Mouse (Mus musculus) heart, embryonic 16.5 days (tissue): ENCODE measurements around the gene Olfr1148. TPM values are rescaled to one million over a fixed set of nuclear protein-coding genes. Genes with fewer than 3 reads are reported as not detected.

Experiments used
- ATAC-seq: fragments of 200-750 bp; cut with Nextera tagmentation; replicated peaks from 2 replicates; pipeline ENCODE4 v1.8.0; 2017; ENCODE audit warnings: moderate number of reproducible peaks; ENCODE audit not compliant: insufficient read depth, low FRiP score; ENCODE audit errors: extremely low read depth
- H3K27ac ChIP-seq: fragments of 300-500 bp; sonication (generic); 2 replicates; pipeline ENCODE4 v1.5.1; 2014; ENCODE audit warnings: mild to moderate bottlenecking, low read length, control low read depth, moderate library complexity
- H3K27me3 ChIP-seq: fragments of 300-500 bp; sonication (generic); 2 replicates; pipeline ENCODE4 v1.6.1; 2014; ENCODE audit warnings: low read length, mixed read lengths; ENCODE audit not compliant: control insufficient read depth, insufficient read depth
- H3K36me3 ChIP-seq: fragments of 300-500 bp; sonication (generic); 2 replicates; pipeline ENCODE4 v1.6.1; 2014; ENCODE audit not compliant: control insufficient read depth, insufficient read depth
- H3K4me1 ChIP-seq: fragments of 300-500 bp; sonication (generic); 2 replicates; pipeline ENCODE4 v1.6.1; 2014; ENCODE audit warnings: low read length, mixed read lengths; ENCODE audit not compliant: control insufficient read depth, insufficient read depth
- H3K4me2 ChIP-seq: fragments of 300-500 bp; sonication (generic); 2 replicates; pipeline ENCODE4 v1.6.1; 2014; ENCODE audit warnings: low read depth, mild to moderate bottlenecking, control low read depth, low read length
- H3K4me3 ChIP-seq: fragments of 300-500 bp; sonication (generic); 2 replicates; pipeline ENCODE4 v1.5.1; 2014; ENCODE audit warnings: mild to moderate bottlenecking, control low read depth, low read length
- H3K9ac ChIP-seq: fragments of 300-500 bp; sonication (generic); 2 replicates; pipeline ENCODE4 v1.6.1; 2014; ENCODE audit warnings: low read length, control low read depth
- H3K9me3 ChIP-seq: fragments of 300-500 bp; sonication (generic); replicated peaks from 2 replicates; pipeline ENCODE4 v1.6.1; 2016; ENCODE audit warnings: low read length; ENCODE audit not compliant: control insufficient read depth
- WGBS: fragments of 180-500 bp; shearing (Covaris S2); extraction: QIAGEN DNeasy Blood & Tissue Kit; methylation state at CpG from one replicate; pipeline ENCODE4 v1.1.7; 2014; 5-methylcytosine and 5-hydroxymethylcytosine counted together
- polyA plus RNA-seq: library from polyadenylated mRNA; unstranded; fragments of >200 nt; fragmentation: Nextera tagmentation; extraction: Ambion mirVana; gene quantifications from 2 replicates; pipeline ENCODE4 v1.2.1, GENCODE M21; 2015

Gene Olfr1148
- not detected in 2 replicates for polyA plus RNA-seq

DNA sequence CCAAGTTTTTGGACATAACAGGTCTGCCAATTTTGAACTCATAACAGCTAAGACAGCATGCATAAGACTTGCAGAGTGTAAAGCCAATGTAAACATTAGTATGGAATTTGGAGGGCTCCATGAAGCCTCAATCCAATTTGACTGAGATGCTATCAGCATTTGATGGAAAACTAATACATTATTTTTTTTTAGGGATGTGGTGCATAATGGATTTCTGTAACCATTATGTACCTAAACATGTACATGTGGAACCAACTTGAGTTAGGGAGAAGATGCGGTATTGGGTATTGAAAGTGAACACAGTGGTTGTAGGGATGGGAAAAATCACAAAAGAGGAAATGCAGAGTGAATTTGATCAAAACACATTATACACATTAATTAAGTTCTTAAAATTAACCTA, at the start of gene Olfr1148:
Olfr1148 (plus strand) TSS at position 301 of the 400 bp plus-strand sequence.
- Histone ChIP-seq H3K4me1 (no peaks in the 10 kb centered on the region), H3K27ac (no peak within 1 kb of the TSS), H3K27me3 (no peaks in the 10 kb centered on the region), H3K4me3 (no peak within 1 kb of the TSS), H3K36me3 (no peaks in the 10 kb centered on the region), H3K9ac (no peak within 1 kb of the TSS), H3K9me3 (no peaks in the 10 kb centered on the region), H3K4me2 (no peak within 1 kb of the TSS)
- WGBS, result 90% methylated on average over 1 of the region's 1 CpGs
- ATAC-seq, result no peak

DNA sequence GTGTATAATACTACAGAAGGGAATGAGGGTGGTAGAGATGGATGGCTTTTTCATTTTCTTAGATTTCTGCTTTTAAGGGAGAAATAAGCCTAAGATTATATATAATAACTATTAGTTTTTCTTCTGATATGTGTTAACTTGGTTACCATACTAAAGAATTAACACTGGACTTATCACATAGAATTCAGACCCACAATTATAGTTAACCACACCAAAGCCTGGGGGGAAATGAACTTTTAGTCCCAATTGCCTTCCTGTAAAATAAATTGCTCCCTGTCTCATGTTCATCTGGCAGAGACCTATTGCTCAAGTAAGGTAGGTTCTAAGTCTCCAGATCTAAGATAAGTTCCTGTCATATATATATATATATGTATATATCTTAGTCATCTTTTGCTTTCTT, 30.0 kb upstream of the Olfr1148 start, which contains the start of gene Olfr1143:
Olfr1143 (plus strand) TSS at position 301 of the 400 bp plus-strand sequence.
- Histone ChIP-seq H3K27ac (no peak within 1 kb of the TSS), H3K4me2 (no peak within 1 kb of the TSS), H3K9me3 (no peaks in the 10 kb centered on the region), H3K4me3 (no peak within 1 kb of the TSS), H3K9ac (no peak within 1 kb of the TSS), H3K27me3 (no peaks in the 10 kb centered on the region), H3K4me1 (no peaks in the 10 kb centered on the region), H3K36me3 (no peaks in the 10 kb centered on the region)
- no peak for ATAC-seq

DNA sequence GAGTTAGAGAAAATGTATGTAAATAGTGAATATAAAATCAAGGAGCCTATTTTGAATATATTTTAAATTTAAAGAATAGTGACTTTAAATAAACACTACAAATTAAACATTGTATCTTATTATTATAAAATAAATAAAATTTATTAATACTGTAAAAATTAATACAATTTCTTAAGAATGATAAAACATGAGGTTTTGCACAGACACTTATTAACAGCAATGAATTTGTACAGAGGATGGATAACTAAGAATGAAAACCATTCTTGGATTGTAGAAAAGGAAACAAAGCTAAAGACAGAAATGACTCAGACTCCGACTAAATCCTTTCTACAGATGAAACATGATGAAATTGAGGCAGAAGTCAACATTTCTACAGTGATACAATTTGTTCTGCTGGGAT, 20.8 kb upstream of the Olfr1148 start, which contains the start of gene Olfr1145:
Olfr1145 (plus strand) TSS at position 301 of the 400 bp plus-strand sequence.
- Histone ChIP-seq H3K9me3 (no peaks in the 10 kb centered on the region), H3K4me3 (no peak within 1 kb of the TSS), H3K9ac (no peak within 1 kb of the TSS), H3K27me3 (no peaks in the 10 kb centered on the region), H3K36me3 (no peaks in the 10 kb centered on the region), H3K4me1 (no peaks in the 10 kb centered on the region), H3K4me2 (no peak within 1 kb of the TSS), H3K27ac (no peak within 1 kb of the TSS)
- 63% methylated on average over 1 of the region's 1 CpGs for WGBS
- no peak for ATAC-seq

DNA sequence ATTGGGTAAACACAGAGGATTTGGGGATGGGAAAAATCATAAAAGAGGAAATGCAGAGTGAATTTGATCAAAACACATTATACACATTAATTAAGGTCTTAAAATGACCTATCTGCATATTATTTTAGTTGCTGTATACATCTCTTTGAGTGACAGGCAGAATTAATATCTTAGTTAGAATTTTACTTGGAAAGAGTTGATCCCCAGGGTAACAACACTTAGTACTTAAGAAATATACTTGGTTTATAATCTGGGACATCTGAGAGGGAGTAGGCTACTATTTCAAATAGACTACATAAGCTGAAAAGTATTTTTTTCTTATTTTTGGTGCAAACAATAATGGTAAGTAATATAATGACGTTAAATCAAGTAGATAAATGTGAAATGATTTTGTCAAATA, 13.4 kb downstream of the Olfr1148 start, which contains the start of gene Olfr1150-ps1:
Olfr1150-ps1 (plus strand) TSS at position 301 of the 400 bp plus-strand sequence.
- Histone ChIP-seq H3K4me2 (no peak within 1 kb of the TSS), H3K4me1 (no peaks in the 10 kb centered on the region), H3K27me3 (no peaks in the 10 kb centered on the region), H3K36me3 (no peaks in the 10 kb centered on the region), H3K9me3 (no peaks in the 10 kb centered on the region), H3K9ac (no peak within 1 kb of the TSS), H3K4me3 (no peak within 1 kb of the TSS), H3K27ac (no peak within 1 kb of the TSS)
- ATAC-seq, result no peak
- WGBS, result 59% methylated on average over 1 of the region's 1 CpGs

- Histone ChIP-seq H3K27me3 (no peaks in the 10 kb centered on the region), H3K27ac (no peak within 1 kb of the TSS), H3K9ac (no peak within 1 kb of the TSS), H3K4me1 (no peaks in the 10 kb centered on the region), H3K4me2 (no peak within 1 kb of the TSS), H3K36me3 (no peaks in the 10 kb centered on the region), H3K9me3 (no peaks in the 10 kb centered on the region), H3K4me3 (no peak within 1 kb of the TSS)
- WGBS, result 73% methylated on average over 1 of the region's 1 CpGs
- ATAC-seq, result no peak
Measured at GRCm38 (mm10) chr2:87855562-87855961, 25.2 kb downstream of the Olfr1148 start, which contains the start of gene Olfr1151. Olfr1151 (plus strand) TSS chr2:87855862.

DNA sequence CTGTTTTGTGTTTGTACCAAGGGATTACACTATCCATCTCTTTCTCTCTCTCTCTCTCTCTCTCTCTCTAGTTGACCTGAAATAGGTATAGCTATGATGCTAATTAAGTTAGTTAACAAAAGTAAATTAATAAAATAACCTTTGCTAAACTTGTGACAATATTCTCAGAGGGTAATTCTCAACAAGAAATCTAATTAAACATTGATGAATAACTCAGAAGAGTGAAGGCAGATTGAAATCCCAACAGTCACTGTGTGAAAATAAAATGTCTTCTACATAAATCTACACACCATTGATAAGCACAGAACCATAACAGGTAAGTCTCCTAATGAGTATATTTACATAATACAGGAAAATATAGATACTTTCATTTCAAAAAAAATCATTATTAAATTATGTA, 35.9 kb downstream of the Olfr1148 start, which contains the start of gene Olfr1152:
Olfr1152 (plus strand) TSS at position 301 of the 400 bp plus-strand sequence.
- Histone ChIP-seq H3K36me3 (no peaks in the 10 kb centered on the region), H3K4me2 (no peak within 1 kb of the TSS), H3K9me3 (no peaks in the 10 kb centered on the region), H3K4me3 (no peak within 1 kb of the TSS), H3K27me3 (no peaks in the 10 kb centered on the region), H3K4me1 (no peaks in the 10 kb centered on the region), H3K9ac (no peak within 1 kb of the TSS), H3K27ac (no peak within 1 kb of the TSS)
- no peak for ATAC-seq

Other genes starting within 250 kb of the Olfr1148 start
- gene Olfr1130, start 224.3 kb upstream of the Olfr1148 start, polyA plus RNA-seq, result not detected in 2 replicates
- not detected in 2 replicates for gene Olfr1131, start 203.4 kb upstream of the Olfr1148 start, polyA plus RNA-seq
- gene Olfr1132, start 193.0 kb upstream of the Olfr1148 start, polyA plus RNA-seq, result not detected in 2 replicates
- not detected in 2 replicates for gene Olfr1133, start 183.2 kb upstream of the Olfr1148 start, polyA plus RNA-seq
- gene Olfr1134, start 172.1 kb upstream of the Olfr1148 start, polyA plus RNA-seq, result not detected in 2 replicates
- gene Olfr1135, start 156.9 kb upstream of the Olfr1148 start, polyA plus RNA-seq, result not detected in 2 replicates
- gene Olfr1136, start 136.6 kb upstream of the Olfr1148 start, polyA plus RNA-seq, result not detected in 2 replicates
- not detected in 2 replicates for gene Olfr1137, start 117.4 kb upstream of the Olfr1148 start, polyA plus RNA-seq
- not detected in 2 replicates for gene Olfr1138, start 90.6 kb upstream of the Olfr1148 start, polyA plus RNA-seq
- not detected in 2 replicates for gene Olfr1140, start 86.8 kb upstream of the Olfr1148 start, polyA plus RNA-seq
- not detected in 2 replicates for gene Olfr1141, start 76.5 kb upstream of the Olfr1148 start, polyA plus RNA-seq
- gene Olfr152, start 51.0 kb upstream of the Olfr1148 start, polyA plus RNA-seq, result not detected in 2 replicates
- gene Olfr1143, start 29.9 kb upstream of the Olfr1148 start, polyA plus RNA-seq, result not detected in 2 replicates
- not detected in 2 replicates for gene Olfr1145, start 20.7 kb upstream of the Olfr1148 start, polyA plus RNA-seq
- gene Olfr1150-ps1, start 13.5 kb downstream of the Olfr1148 start, polyA plus RNA-seq, result not detected in 2 replicates
- not detected in 2 replicates for gene Olfr1151, start 25.3 kb downstream of the Olfr1148 start, polyA plus RNA-seq
- gene Olfr1152, start 36.0 kb downstream of the Olfr1148 start, polyA plus RNA-seq, result not detected in 2 replicates
- gene Olfr1153, start 64.4 kb downstream of the Olfr1148 start, polyA plus RNA-seq, result not detected in 2 replicates
- not detected in 2 replicates for gene Olfr1154, start 74.6 kb downstream of the Olfr1148 start, polyA plus RNA-seq
- gene Olfr1155, start 114.6 kb downstream of the Olfr1148 start, polyA plus RNA-seq, result not detected in 2 replicates
- not detected in 2 replicates for gene Olfr1156, start 122.6 kb downstream of the Olfr1148 start, polyA plus RNA-seq
- gene Olfr1157, start 137.8 kb downstream of the Olfr1148 start, polyA plus RNA-seq, result not detected in 2 replicates
- not detected in 2 replicates for gene Olfr74, start 144.1 kb downstream of the Olfr1148 start, polyA plus RNA-seq
- gene Olfr1158, start 159.6 kb downstream of the Olfr1148 start, polyA plus RNA-seq, result not detected in 2 replicates
- gene Olfr1160, start 177.7 kb downstream of the Olfr1148 start, polyA plus RNA-seq, result not detected in 2 replicates
- not detected in 2 replicates for gene Olfr1161, start 192.2 kb downstream of the Olfr1148 start, polyA plus RNA-seq
- not detected in 2 replicates for gene Olfr73, start 207.2 kb downstream of the Olfr1148 start, polyA plus RNA-seq
- not detected in 2 replicates for gene Olfr1162, start 220.6 kb downstream of the Olfr1148 start, polyA plus RNA-seq
- not detected in 2 replicates for gene Olfr1163, start 241.3 kb downstream of the Olfr1148 start, polyA plus RNA-seq